Mouse (Mus musculus) layer of hippocampus, adult 11-12 months (tissue): ENCODE results near the gene Zmynd11.

Experiments
- DNase-seq: peaks from one replicate; pipeline ENCODE4 v3.0.0; 2022; ENCODE audit warnings: low spot score

Gene Zmynd11

DNA sequence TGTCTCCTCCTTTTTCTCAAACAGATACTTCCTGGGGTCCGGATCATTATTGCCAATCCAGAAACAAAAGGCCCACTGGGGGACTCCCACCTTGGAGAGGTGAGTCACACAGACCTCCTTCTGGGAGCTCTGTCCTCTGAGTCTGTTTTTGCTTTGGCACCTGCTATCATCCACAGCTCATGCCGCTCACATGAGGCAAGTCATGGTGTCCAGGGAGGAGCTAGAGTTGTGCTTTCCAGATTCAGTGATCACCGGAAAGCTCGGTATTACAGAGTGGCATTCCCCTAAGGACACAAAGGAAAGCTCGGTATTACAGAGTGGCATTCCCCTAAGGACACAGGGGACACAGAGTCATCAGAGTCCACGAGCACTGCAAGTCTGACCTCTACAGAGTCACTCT is 108.5 kb downstream of the Zmynd11 start:
- no peak for DNase-seq

GRCm38 (mm10) chr13:9653018-9653417 is 112.1 kb downstream of the Zmynd11 start:
- no peak for DNase-seq

DNA sequence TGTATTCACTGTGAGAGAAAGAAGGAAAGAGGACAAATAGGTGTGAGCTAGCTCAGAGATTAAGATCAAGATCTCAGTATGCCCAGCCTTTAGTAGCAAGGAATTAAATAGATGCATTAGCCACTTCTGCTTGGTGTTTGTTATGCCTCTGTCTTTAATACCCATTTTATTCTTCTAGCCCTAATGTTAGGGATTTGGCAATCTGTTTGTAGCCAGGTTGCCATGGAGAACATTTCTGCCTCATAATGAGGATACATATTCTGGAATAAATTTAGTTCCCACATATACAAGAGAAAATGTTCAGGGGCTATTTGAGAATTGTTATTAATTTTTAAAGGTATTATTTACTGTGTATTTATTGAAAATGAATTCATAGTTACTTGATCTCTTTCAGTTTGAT is 114.5 kb downstream of the Zmynd11 start:
- peak; percentile 28 for DNase-seq

GRCm38 (mm10) chr13:9649894-9650293 is 115.2 kb downstream of the Zmynd11 start:
- no peak for DNase-seq

- no peak for DNase-seq
Observed at GRCm38 (mm10) chr13:9648716-9649115, 116.4 kb downstream of the Zmynd11 start.

GRCm38 (mm10) chr13:9637949-9638348 is 127.2 kb downstream of the Zmynd11 start:
- DNase-seq, result no peak

DNA sequence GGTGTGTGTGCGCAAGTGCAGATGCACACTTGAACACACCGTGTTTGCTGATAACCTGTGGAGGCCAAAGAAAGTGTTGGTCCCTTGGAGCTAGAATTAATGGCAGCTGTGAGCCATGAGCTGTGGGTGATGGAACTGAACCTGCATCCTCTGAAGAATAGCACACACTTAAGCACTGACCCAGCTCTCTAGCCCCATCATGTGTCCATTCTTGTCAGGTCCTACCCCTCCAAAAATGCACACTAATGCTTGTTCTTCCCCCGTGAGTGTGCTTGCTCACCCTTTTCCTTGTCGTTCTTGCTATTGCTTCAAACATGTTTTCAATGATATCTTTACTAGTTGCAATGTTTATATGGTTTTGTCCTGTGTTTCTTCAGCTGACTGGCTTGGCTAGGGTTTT is 128.6 kb downstream of the Zmynd11 start:
- no peak for DNase-seq

- DNase-seq, result no peak
Observed at GRCm38 (mm10) chr13:9635951-9636350, 129.2 kb downstream of the Zmynd11 start.
